8 mouse cellular contexts compared by ENCODE assay signal in the genomic region with DNA sequence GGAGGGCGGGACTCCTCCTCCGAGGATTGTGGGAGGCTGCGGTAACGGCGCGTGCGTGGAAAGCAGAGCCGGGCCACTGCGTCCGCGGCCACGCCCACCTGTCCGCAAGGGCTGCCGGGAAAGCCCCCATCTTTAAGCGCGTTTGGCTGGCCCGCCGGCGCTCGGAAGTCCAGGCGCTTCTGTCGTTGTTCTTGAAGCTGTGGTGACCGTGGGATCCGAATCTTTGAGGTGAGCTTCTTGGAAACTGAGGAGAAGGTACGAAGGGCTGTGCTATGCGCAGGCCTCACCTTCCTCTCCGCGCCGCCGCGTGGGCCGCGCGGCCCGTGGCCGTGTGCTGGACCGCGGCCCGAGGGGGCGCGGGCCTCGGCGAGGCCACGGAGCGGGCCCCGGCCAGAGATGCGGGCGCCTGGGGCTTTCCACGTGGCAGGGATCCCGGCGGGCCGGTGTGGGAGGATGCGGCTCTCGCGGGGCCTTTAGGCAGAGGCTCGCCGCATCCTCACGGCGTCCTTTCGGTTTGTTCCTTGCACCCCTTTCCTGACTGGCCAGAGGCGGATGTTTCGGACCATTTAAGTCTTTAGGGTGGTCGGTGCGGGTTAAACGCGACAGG. TPM values are rescaled to one million over a fixed set of nuclear protein-coding genes. Genes with fewer than 3 reads are reported as not detected.
DNase-seq lines count a peak whose midpoint lies in the region; ATAC-seq lines count a peak whose summit lies in the region.

Gene Ssb, plus strand, starts transcription at position 78 of the 607 bp plus-strand sequence.

- H3K9me3 ChIP-seq in hindbrain, embryonic 11.5 days (ENCODE audit: control insufficient read depth, low read length), result no peaks in the 10 kb centered on the region

- H3K4me1 ChIP-seq in hindbrain, embryonic 11.5 days (replicated peaks; ENCODE audit: control insufficient read depth, insufficient read depth, low read length), result no peaks in the 10 kb centered on the region

- H3K4me3 ChIP-seq in hindbrain, embryonic 11.5 days (ENCODE audit: low read depth, low read length), result peak within 1 kb of the TSS; percentile 100

- peak within 1 kb of the TSS; percentile 88 for H3K27ac ChIP-seq in hindbrain, embryonic 11.5 days (ENCODE audit: low read depth, low read length)

- ATAC-seq in frontal cortex, adult (ENCODE audit: low TSS enrichment), result peak; percentile 95
- peak; percentile 96 for ATAC-seq in hindbrain, embryonic 11.5 days (ENCODE audit: low FRiP score)

- no peaks in the 10 kb centered on the region for H3K27me3 ChIP-seq in hindbrain, embryonic 11.5 days (ENCODE audit: control insufficient read depth, insufficient read depth, low read length)

- no peaks in the 10 kb centered on the region for H3K36me3 ChIP-seq in hindbrain, embryonic 11.5 days (ENCODE audit: control insufficient read depth, insufficient read depth, low read length)

- peak within 1 kb of the TSS; percentile 98 for H3K9ac ChIP-seq in hindbrain, embryonic 11.5 days (ENCODE audit: low read depth, low read length)

- peak; percentile 73 for DNase-seq in MEL-GATA-1-ER (ENCODE audit: extremely low read depth, low read depth)
- DNase-seq in cerebellum, adult 8-10 months, result peak; percentile 88
- DNase-seq in hindbrain, embryonic 11.5 days (ENCODE audit: low spot score), result peak; percentile 94
- DNase-seq in layer of hippocampus, postnatal 10 days (ENCODE audit: low spot score in 2 of 2), result peak; percentile 87 to 94
- DNase-seq in lung, postnatal 10 days, result peak; percentile 96
- peak; percentile 93 for DNase-seq in ovary, postnatal 36 days (ENCODE audit: low spot score)
- peak; percentile 93 for DNase-seq in thymus, postnatal 25 days

- WGBS in hindbrain, embryonic 11.5 days, result under 1% methylated on average over 54 of the region's 66 CpGs

- H3K4me2 ChIP-seq in hindbrain, embryonic 11.5 days (replicated peaks; ENCODE audit: low read depth, low read length), result peak within 1 kb of the TSS; percentile 69

RNA-seq across cellular contexts. Expression of gene Ssb, which starts in this region (rescaled TPM):
- polyA plus RNA-seq in hindbrain, embryonic 11.5 days (2014; fragmentation: Nextera tagmentation; extraction: Ambion mirVana), result 408 and 410 TPM in 2 replicates
- 100 to 1,000 TPM; 135 to 170 TPM for total RNA-seq in layer of hippocampus, postnatal 10 days (2021)

Comparison
In these comparisons a context has a peak if more than half of its experiments do, and no peak if none do; other contexts are left out.
1. Peak in every context shown above with its lines: DNase-seq, ATAC-seq, H3K4me3 ChIP-seq and H3K27ac ChIP-seq.